Mouse (Mus musculus) MEL (cell line): ENCODE measurements at regions not wholly inside any gene's neighbourhood (a gene's known extent, or its start where the extent isn't known, plus 50 kb on each side); places are given as distances from the start of the nearest gene placed in this dataset.

Experiments
- CTCF ChIP-seq, 3 experiments: IDR thresholded peaks in 2 of 3; conservative IDR thresholded peaks in 1 of 3; 2 replicates each; pipeline ENCODE4 v1.5.1; 2011 to 2012; ENCODE audit warnings: low read length in 3 of 3, low read depth in 2 of 3, mild to moderate bottlenecking in 2 of 3, improper control_type of control experiment in 1 of 3, inconsistent platforms in 1 of 3, mixed read lengths in 1 of 3, moderate library complexity in 1 of 3; ENCODE audit not compliant: control insufficient read depth in 1 of 3, insufficient read depth in 1 of 3, poor library complexity in 1 of 3, severe bottlenecking in 1 of 3
- ELF1 ChIP-seq: IDR thresholded peaks from 2 replicates; pipeline ENCODE4 v1.6.1; 2014; ENCODE audit warnings: low read depth, mild to moderate bottlenecking, inconsistent platforms, low read length, improper control_type of control experiment, moderate library complexity
- MXI1 ChIP-seq: IDR thresholded peaks from 2 replicates; pipeline ENCODE4 v1.6.1; 2011; ENCODE audit warnings: mild to moderate bottlenecking, low read depth, low read length, improper control_type of control experiment
- NELFE ChIP-seq: IDR thresholded peaks from 2 replicates; pipeline ENCODE4 v1.6.1; 2011; ENCODE audit warnings: low read depth, low read length, improper control_type of control experiment
- POLR2AphosphoS2 ChIP-seq: IDR thresholded peaks from 2 replicates; pipeline ENCODE4 v1.6.1; 2011; ENCODE audit warnings: low read length, improper control_type of control experiment

DNA sequence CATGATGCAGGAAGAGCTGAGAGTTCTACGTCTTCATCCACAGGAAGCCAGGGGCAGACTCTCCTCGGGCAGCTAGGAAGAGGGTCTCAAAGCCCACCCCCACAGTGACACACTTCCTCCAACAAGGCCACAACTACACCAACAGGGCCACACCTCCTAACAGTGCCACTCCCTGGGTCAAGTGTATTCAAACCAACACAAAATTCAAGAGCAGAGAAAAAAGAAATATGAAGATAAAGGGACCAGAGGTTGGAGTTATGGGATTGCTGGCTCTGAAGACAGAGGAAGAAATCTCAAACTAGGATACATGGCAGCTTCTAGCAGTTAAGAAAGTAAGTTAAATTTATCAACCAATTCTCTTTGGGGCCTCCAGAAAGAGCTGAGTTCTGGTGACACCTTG, 90.7 kb upstream of the Cpsf6 start:
- TF ChIP-seq MXI1 = no peak
- TF ChIP-seq NELFE = no peak
- TF ChIP-seq CTCF (IDR thresholded peaks at IDR 0.05 in 2 of 3, conservative IDR thresholded peaks at IDR 0.05 in 1 of 3; ENCODE audit: control insufficient read depth in 1 of 3, insufficient read depth in 1 of 3, low read depth in 2 of 3, low read length in 3 of 3, poor library complexity in 1 of 3, severe bottlenecking in 1 of 3) = no peak
- no peak for TF ChIP-seq POLR2AphosphoS2
- TF ChIP-seq ELF1 = no peak
